Mouse (Mus musculus): ENCODE measurements around the gene Fbxo17.

Gene Fbxo17

DNA sequence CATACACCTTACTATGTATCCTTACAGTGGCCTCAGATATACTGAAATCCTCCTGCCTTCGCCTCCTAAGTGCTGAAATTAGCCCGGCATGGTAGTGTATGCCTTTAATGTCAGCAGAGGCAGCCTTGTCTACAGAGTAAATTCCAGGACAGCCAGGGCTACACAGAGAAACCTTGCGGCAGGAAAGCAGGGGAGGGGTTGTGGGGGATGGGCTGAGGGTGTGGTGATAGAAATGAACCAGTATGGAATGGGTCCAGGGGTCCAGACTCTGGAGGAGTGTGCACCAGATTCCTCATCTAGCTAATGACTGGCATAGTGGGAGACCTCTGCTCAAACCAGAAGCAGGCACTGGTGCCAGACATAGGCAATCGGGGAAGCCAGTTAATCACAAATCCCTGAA, 2.6 kb downstream of the Fbxo17 start:
- ATAC-seq (ENCODE audit: low TSS enrichment): no peak

DNA sequence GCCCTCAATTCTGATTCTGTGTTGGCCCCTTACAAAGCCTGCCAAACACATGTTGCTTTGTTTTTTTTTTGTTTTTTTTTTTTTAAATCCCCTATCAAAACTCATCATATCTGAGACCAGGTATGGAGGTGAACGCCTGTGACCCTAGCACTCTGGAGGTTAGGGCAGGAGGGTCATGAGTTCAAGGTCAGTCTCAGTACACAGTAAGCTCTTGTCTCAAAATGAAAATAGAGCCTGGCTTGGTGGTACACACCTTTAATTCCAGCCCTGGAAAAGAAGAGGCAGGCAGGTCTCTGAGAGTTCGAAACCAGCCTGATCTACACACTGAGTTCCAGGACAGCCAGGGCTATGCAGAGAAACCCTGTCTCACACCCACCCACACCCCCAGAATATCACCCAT, 3.0 kb downstream of the Fbxo17 start:
- ATAC-seq (ENCODE audit: low TSS enrichment): no peak

DNA sequence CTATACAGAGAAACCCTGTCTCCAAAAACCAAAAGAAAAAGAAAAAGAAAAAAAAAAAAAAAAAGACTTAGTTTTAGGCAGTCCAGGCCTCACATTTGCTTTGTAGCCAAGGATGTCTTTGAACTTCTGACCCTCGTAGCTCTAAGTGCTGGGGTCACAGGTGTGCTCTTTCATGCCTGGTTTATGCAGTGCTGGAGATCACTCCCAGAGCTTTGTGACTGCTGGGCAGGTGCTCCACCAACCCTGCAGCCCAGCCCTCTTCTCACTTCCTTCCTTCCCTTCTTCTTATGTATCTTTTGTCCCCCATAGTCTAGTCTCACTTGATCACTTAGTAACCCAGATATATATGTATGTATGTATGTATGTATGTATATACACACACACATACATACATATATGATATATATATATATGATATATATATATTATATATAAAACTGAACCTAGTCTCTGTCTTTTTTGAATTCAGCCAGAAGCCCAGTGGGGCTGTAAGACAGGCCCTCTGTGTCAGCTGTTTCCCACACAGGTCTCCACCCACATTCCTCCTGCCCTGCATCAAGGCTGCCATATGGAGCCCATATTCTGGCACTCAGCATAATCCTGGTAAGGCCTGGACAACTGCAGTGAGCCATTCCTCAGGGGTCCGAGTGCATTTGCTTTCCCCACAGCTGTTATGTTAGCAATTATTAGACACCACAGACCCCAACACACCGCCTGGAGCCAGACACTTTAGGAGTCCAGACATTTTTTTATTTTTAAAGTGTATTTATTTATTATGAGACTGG, 4.3 kb downstream of the Fbxo17 start:
- no peak for ATAC-seq (ENCODE audit: low TSS enrichment)

DNA sequence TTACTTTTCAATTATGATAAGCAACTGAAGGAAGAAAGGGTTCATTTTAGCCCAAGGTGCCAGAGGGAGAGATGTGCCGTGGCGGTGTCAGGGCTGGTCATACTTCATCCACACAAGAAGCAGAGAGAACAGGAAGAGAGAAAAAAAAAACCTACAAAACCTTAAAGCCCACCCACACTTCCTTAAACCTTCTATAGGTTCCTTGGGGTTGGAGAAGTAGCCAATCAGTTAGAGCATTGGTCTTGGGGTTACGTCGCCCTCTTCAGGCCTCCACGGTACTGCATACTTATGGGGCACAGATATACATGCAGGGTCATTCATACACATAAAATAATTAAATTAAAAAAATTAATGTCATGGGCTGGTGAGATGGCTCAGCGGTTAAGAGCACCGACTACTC, 5.5 kb downstream of the Fbxo17 start:
- ATAC-seq (ENCODE audit: low TSS enrichment): no peak

DNA sequence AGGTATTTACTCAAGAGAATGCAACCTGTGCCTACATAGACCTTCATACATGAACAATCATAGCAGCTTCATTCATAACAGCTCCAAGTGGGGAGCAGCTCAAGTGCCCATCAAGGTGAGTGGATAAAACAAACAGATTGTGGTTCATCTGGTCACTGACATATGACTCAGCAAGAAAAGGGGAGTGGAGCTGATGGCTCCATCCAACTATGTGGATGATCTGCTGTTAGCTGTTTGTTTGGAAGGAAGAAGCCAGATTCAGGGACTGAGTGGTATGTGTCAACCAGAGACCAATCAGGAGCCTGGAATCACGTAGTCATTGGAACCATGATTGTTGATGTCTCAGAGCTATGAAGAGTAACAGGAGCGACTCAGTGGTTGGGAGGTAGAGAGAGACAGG, 8.0 kb downstream of the Fbxo17 start:
- ATAC-seq (ENCODE audit: low TSS enrichment): no peak

DNA sequence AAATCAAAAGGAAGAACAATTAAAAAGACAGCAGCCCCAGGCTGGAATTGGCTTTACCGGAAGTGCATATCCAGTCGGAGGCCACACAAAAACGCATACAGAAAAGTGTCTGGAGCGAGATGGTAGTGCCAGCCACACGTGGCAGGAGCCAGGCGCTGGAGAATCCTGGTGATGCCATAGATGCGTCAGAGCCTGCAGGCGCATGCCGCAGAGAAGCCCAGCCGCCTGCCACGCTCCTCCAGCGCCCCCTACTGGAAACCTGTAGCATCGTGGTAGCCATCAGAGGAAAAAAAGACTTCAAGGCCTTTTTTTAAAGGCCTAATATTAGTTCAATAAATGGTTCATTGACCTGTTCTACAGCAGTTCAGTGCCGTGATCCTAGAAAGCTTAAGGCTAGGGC, 10.0 kb downstream of the Fbxo17 start:
- peak; percentile 85 for ATAC-seq (ENCODE audit: low TSS enrichment)

DNA sequence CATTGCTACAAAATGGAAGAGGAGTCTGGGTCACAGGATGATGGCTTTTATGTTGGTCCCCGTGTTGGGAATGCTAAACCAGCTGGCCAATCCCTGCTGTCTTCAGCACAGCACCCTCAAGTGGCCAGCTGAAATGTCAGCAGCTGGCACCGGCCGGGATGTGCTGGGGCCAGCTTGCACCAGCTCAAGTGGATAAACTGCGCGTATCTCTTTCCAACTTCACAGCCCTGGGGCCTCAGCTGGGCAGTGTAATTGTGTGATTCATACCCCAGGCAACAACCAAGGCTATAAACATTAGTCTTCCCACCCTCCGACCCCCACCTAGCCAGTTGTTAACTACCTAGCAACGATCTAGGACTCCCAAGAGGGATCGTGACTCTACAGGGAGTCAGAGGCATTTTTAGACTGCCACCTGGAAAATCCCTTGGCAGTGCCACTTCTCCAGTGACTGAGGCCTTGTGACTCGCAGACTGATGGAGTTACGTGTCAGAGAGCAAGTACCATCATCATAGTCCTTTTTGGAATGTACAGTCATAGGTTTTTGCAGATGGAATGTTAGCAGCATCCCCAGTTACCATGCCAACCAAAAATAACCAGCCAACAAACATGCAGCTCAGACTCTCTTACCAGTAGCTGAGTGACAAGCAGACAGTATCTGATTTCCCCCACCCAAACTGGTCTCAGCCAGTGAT, 11.2 kb downstream of the Fbxo17 start:
- ATAC-seq (ENCODE audit: low TSS enrichment): peak; percentile 53

DNA sequence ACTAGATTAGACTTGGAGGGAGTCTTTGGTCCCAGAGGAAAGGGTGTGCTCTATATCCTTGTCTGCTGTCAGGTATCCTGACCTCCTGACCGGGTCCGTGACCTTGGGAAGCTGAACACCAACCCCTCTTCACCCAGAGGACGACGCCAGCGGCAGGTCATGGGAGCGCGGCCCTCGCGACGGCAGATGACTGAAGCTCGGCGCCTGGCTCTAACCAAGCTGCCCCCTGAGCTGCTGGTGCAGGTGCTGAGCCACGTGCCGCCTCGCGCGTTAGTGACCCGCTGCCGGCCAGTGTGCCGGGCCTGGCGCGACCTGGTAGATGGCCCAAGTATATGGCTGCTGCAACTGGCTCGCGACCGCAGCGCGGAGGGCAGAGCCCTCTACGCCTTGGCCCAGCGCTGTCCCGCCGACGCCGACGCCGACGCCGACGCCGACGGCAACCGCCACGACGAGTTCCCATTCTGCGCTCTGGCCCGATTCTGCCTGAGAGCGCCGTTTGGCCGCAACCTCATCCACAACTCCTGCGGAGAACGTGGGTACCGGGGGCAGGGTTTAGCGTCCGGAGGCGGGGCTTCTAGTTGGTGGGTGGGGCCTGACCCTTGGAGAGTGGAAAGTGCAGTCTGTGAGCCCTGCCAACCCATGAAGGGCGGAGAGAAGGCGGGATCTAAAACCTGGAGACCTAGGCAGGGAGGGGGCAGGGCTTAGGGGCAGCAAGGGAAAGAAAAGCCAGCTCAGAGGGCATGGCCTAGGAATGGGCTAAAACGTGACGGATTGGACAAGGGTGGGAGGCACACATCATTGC, 15.9 kb downstream of the Fbxo17 start:
- ATAC-seq (ENCODE audit: low TSS enrichment): 0 out of 2 replicates have a peak, but pooled peaks have one; percentile 18

DNA sequence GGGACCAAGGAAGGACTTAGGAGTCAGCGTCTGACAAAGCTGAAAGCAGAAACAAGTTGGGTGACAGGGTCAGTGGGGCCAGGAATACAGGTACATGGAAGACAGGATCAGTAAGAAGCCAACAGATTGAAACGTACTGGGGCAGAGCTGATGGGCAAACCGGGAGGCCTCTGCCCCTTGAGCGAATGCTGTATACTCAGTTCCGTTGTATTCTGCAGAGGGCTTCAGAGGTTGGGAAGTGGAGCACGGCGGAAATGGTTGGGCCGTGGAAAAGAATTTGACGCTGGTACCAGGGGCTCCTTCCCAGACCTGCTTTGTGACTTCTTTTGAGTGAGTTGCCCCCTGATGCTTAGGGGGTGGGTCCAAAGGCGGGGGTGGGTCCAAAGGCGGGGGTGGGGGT, 16.6 kb downstream of the Fbxo17 start:
- ATAC-seq (ENCODE audit: low TSS enrichment): no peak

DNA sequence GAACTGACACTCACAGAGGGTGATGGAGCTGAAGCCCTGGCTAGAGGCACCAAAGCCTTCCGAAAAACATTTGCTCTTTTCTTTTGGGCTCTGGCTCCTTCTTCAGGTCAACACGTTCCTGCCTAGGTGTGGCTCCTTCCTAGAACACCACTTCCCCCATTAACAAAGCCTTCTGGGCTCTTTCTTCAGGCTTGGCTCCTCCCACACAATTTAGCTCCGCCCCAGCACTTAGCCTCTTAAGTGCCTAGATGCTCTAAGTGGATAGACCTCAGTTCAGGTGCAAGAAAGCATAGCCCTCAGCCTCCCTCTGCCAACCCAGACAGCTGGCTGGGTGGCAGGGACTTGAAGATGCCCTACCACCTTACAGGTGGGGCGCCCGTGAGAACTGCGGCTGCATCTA, 19.1 kb downstream of the Fbxo17 start:
- ATAC-seq (ENCODE audit: low TSS enrichment): no peak

DNA sequence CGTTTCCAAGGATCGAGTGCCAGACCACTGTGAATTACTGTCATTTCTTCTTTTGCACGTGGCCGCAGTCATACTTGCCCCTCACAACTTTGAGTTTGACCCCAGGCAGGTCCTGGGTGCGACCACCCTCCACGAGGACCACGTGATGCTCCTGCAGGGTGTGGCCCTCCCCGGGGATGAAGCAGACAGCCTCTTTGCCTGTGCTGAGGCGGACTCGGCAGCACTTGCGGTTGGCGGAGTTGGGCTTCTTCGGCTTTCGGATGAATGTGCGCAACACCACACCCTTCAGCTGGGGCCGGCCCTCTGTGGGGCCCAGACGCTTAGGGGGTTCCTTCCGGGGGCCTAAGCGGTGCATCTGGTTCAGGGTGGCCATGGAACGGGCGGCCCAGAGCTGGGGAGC, 23.2 kb downstream of the Fbxo17 start:
- ATAC-seq (ENCODE audit: low TSS enrichment): no peak

DNA sequence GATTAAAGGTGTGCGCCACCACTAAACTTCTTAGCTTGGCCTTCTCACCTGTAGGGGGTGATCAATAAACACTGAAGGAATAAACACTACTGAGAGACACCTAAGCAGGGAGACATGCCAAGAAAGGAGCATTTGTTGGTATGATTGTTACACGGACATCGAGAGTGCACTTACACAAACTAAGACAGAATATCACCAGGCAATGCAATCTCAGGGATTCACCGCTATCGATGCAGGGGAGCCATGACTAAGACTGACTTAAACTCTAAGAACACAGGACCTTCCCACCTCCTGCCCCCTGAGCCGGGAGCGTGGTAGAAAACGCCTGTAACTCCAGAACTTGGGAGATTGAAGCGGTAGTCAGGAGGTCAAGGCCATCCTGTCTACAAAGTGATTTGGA, 24.3 kb downstream of the Fbxo17 start:
- no peak for ATAC-seq (ENCODE audit: low TSS enrichment)

DNA sequence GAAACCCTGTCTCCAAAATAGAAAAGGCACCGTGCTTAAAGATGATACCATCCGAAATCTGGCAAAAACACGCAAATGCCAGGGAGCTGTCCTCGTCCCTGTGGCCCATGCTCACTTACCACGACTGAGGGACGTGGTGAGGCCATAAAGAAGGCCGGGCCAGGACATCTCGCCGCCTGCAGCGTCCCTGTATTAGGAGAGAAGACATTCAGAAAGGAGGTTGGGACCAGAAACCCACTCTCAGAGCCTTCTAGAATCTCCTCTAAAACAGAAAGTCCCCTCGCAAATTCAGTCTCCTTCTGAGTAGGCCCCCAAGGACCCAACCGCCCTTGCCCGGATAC, 24.7 kb downstream of the Fbxo17 start:
- ATAC-seq (ENCODE audit: low TSS enrichment): peak; percentile 10; the same call in 1 of the 2 replicates

DNA sequence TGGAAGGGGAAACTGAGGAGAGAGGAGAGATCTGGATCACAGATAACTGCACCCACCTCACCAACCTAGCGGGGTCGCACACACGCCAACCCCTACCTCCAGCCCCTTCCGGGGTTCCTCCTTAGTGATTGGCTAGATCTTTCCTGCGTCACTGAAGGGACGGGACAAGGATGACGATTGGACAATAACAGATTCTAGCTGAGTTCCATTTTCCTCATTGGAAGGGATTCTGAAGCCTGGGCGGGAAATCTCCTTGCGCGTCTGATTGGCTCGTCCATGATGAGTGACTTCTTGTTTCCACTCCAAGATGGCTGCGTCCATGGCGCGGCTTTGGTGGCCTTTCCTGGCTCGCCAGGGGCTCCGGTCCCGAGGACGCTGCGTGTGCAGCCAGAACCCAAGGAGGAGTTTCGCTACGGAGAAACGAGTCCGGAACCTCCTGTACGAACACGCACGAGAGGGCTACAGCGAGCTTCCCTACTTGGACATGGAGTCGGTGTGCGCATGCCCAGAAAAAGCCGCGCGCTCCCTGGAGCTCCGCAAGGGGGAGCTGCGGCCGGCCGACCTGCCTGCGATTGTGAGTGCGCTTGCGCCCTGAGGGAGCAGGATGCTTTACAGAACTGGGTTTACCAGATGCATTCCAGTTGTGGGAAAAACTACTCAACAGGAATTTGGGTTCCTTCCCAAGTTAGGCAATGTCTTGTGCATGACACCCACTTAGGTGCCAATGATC, 25.3 kb downstream of the Fbxo17 start, which contains the start of the genes Mrps12 and Sars2:
Gene Mrps12 (minus strand): TSS at position 112 of the 730 bp plus-strand sequence.
Gene Sars2 (plus strand): TSS at position 284 of the 730 bp plus-strand sequence.
- ATAC-seq (ENCODE audit: low TSS enrichment): peak; percentile 97

DNA sequence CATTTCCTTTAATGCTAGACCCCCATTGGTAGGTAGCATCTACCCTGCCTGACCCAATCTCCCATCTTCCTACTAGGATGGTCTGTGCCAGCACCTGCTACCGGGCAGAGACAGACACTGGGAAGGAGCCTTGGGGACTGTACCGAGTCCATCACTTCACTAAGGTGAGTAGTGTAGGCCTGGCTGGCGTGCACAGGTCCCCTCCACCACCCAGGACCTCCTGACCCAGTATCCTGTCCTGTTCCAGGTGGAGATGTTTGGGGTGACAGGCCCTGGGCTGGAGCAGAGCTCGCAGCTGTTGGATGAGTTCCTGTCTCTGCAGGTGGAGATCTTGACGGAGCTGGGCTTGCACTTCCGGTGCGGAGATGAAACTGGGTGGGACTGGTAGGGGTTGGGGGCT, 33.3 kb downstream of the Fbxo17 start:
- no peak for ATAC-seq (ENCODE audit: low TSS enrichment)

DNA sequence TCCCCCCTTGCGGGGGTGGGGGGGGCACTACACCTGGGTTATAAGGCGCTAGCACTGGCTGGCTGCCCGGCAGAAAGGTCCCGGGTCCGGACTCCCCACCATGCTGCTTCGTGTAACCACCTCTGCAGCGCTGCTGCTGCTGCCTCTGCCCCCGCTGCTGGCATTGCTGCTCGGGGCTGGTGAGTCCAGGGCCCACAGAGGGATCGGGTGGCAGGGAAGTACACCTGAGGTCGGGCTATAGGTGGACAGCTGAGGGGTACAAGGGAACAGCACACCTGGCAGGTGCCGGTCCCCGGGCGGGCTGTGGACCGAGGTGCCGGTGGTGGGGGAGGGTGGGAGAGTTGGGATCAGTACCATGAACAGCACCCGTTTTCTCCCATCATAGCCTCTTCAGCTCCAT, 39.5 kb downstream of the Fbxo17 start, which contains the start of gene Ccer2:
Gene Ccer2 (plus strand): TSS at position 96 of the 400 bp plus-strand sequence.
- peak; percentile 43; the same call in 1 of the 2 replicates for ATAC-seq (ENCODE audit: low TSS enrichment)

DNA sequence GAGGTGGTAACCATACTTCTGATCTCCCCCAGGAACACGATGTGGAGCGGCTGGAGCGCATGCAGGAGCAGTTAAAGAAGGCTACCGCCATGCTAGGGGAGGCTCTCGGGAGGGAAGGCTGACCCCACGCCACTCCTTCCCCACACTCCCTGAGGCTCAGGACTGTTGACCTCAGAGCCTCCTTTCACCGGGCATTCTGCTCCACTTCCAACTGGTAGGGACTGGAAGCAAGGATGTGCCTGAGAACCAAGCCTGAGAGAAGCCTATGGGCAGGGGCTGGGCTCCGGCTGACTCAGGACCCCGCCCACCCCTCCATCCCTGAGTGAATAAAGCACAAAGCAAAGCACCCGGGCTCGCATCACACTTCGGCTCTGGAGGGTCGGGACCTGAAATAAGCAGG, 42.0 kb downstream of the Fbxo17 start:
- ATAC-seq (ENCODE audit: low TSS enrichment): no peak

DNA sequence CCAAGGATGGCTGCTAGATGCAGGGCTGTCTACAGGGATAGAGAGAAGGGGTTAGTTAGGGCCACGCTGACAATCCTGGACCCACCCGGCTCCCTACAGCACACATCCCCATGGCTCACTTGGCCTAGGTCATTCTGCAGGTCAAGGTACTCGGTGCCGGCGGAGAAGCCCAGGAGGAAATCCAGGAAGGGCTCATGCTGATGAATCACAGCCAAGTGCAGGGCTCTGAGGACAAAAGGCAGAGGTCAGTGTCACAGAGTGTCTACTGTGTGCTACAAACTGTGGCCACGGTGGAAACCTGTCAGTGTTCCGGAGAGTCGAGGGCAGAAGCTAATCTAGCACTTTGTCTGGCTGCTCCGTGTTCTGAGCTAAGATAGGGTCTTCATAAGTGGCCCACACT, 45.3 kb downstream of the Fbxo17 start:
- ATAC-seq (ENCODE audit: low TSS enrichment): no peak

DNA sequence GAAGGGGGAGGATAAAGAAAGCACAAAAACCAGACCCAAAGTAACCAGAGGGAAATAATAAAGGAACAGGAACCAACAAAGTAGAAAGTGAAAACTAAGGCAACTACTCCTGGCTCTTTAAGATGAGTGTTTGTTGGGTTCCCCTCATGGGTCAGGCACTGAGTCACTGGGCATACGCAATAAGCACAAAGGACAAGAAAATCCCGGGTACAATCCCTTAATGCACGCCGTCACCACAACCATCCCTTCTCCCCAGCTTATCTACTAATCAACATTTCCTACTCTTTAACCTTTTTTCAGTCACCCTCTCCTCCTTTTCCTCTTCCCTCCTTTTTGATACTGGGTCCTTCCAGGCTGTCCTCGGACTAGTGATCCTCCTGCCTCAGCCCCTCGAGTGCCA, 48.6 kb downstream of the Fbxo17 start:
- ATAC-seq (ENCODE audit: low TSS enrichment): no peak

DNA sequence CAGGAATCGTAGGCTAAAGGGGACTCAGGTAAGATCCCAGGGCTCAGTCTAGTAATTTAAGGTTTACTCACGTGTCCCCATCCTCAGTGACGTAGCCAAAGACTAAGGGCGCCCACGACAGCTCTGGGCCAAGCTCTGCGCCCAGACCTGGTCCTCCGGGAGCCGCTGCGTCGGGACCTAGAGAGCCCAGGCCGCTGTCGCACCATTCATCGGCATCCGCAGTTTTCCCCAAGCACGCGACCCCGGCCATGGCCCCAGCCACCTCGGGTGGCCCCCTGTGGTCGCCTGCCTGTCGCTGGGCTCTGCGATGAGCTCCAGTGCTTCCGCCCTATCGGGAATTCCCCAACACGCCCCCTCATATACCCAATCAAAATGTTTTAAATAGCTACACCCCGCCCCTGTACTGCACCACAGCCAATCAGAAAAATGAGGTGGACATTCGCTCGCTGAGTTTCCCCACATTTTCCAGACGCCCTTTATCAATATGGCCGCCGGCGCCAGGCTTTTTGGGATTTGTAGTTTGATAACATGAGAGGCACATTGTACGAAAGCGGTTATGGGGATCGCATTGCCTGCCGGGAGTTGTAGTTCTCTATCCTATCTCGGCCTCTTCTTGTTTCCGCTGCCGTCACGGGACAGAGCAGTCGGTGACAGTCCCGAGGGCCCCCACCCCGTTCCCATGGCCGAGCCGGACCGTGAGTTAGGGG, 49.7 kb downstream of the Fbxo17 start, which contains the start of gene Sirt2:
Gene Sirt2 (plus strand): TSS at position 563 of the 707 bp plus-strand sequence.
- peak; percentile 95 for ATAC-seq (ENCODE audit: low TSS enrichment)

DNA sequence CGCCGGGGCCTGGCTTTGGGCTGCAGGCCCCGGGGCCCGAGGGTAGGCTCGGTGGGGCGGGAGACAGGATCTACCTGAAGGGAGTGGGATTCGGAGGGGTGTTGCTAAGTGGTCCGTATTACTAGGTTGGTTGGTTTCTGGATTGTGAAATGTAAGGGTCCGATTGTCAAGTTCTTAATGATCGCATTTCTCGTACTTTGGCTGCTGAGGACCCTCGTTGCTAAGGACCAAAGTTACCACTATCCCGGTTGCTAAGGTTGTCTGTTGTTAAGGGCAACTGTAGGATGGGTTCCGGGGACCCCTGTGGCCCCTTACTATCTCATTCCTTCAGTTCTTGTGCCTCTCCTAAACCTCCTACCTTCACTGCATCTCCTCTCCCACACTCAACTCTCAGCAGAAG, 50.3 kb downstream of the Fbxo17 start:
- ATAC-seq (ENCODE audit: low TSS enrichment): no peak

Data from frontal cortex, adult (tissue).